Mouse (Mus musculus): ENCODE data around the gene Fam122a.

DNA sequence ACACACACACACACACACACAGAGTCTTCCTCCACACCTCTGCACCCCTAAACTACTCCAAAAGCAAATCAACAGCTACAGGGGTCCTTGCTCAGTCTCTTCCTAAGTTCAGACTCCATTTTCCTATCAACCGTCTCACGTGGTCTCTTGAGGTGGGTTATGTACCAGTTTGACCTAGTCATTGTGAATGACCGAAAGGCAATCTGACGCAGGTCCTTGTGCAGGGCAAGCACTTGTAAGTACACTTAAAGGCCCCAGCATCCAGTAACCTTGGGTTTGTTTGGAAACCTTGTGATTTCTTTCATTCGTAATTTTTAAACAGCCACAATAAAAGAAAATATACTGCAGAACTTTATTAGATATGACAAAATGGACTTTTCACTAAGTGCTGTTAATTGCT, 4.6 kb downstream of the Fam122a start:
- TF ChIP-seq USF1 (IDR thresholded peaks at IDR 0.05; ENCODE audit: low read depth): no peak
- TF ChIP-seq CTCF (IDR thresholded peaks at IDR 0.05; ENCODE audit: control insufficient read depth, insufficient read depth, insufficient read length): no peak
- no peak for TF ChIP-seq CEBPB (IDR thresholded peaks at IDR 0.05; ENCODE audit: low read depth)
- no peak for TF ChIP-seq MYOG (IDR thresholded peaks at IDR 0.05; ENCODE audit: control insufficient read depth, extremely low read depth, insufficient read length)
- TF ChIP-seq MAX (IDR thresholded peaks at IDR 0.05): no peak
- no peak for TF ChIP-seq FOSL1 (IDR thresholded peaks at IDR 0.05; ENCODE audit: insufficient read depth, low read length, poor library complexity, severe bottlenecking)
- TF ChIP-seq MYOD1 (IDR thresholded peaks at IDR 0.05; ENCODE audit: control insufficient read depth, insufficient read length, low read depth): no peak

All from C2C12 (cell line).